Mouse (Mus musculus) C2C12 (cell line): ENCODE measurements around the gene Atp1b4. TPM values are rescaled to one million over a fixed set of nuclear protein-coding genes. Genes with fewer than 3 reads are reported as not detected.
"Not testable (repeated sequence)": the region's sequence is repeated elsewhere in the genome, so short reads cannot be mapped to it uniquely, and the experiment has no call there.

Experiments
- H3K27me3 ChIP-seq: one replicate; pipeline ENCODE4 v1.6.1; 2011; ENCODE audit not compliant: control insufficient read depth, insufficient read depth, insufficient read length
- H3K36me3 ChIP-seq: one replicate; pipeline ENCODE4 v1.6.1; 2011; ENCODE audit not compliant: control insufficient read depth, insufficient read depth
- H3K4me3 ChIP-seq: one replicate; pipeline ENCODE4 v1.5.1; 2011; ENCODE audit warnings: mild to moderate bottlenecking, control low read depth; ENCODE audit not compliant: poor library complexity, insufficient read depth, severe bottlenecking
- H3K79me2 ChIP-seq: one replicate; pipeline ENCODE4 v1.6.1; 2011; ENCODE audit not compliant: control insufficient read depth, insufficient read depth
- H3K79me3 ChIP-seq: one replicate; pipeline ENCODE4 v1.6.1; 2011; ENCODE audit warnings: low read depth, control low read depth
- H3ac ChIP-seq: one replicate; pipeline ENCODE3; 2011; ENCODE audit warnings: low read depth; ENCODE audit not compliant: control insufficient read depth, insufficient read length
- CEBPB ChIP-seq: IDR thresholded peaks from one replicate; pipeline ENCODE4 v1.6.1; 2011; ENCODE audit warnings: low read depth, mild to moderate bottlenecking, control low read depth, moderate library complexity
- CTCF ChIP-seq: IDR thresholded peaks from one replicate; pipeline ENCODE4 v1.5.1; 2011; ENCODE audit not compliant: control insufficient read depth, insufficient read depth, insufficient read length
- FOSL1 ChIP-seq: IDR thresholded peaks from one replicate; pipeline ENCODE4 v1.8.0; 2011; ENCODE audit warnings: mild to moderate bottlenecking, low read length; ENCODE audit not compliant: poor library complexity, insufficient read depth, severe bottlenecking
- MAX ChIP-seq: IDR thresholded peaks from one replicate; pipeline ENCODE4 v1.6.1; 2011; ENCODE audit warnings: mild to moderate bottlenecking, control low read depth
- MYOD1 ChIP-seq: IDR thresholded peaks from one replicate; pipeline ENCODE4 v1.6.1; 2011; ENCODE audit warnings: low read depth; ENCODE audit not compliant: control insufficient read depth, insufficient read length
- MYOG ChIP-seq: IDR thresholded peaks from one replicate; pipeline ENCODE4 v1.6.1; 2011; ENCODE audit not compliant: control insufficient read depth, insufficient read length; ENCODE audit errors: extremely low read depth
- USF1 ChIP-seq: IDR thresholded peaks from one replicate; pipeline ENCODE4 v1.6.1; 2011; ENCODE audit warnings: low read depth, mild to moderate bottlenecking, control low read depth, moderate library complexity
- polyA plus RNA-seq: library from polyadenylated mRNA; unstranded; fragments of >200 nt; fragmentation: generic; extraction: Trizol; gene quantifications from one replicate; pipeline ENCODE4 v1.2.1, GENCODE M21; 2012; ENCODE audit warnings: missing spikeins

Gene Atp1b4
- polyA plus RNA-seq, 1 experiment = 0.01 TPM

GRCm38 (mm10) chrX:38330695-38331406 lies 14.9 kb downstream of the Atp1b4 start:
- H3K36me3 ChIP-seq = no peaks in the 10 kb centered on the region
- H3K4me3 ChIP-seq = no peak overlapping the region
- H3K27me3 ChIP-seq = no peaks in the 10 kb centered on the region
- H3K79me3 ChIP-seq = no peaks in the 10 kb centered on the region
- H3ac ChIP-seq = no peak overlapping the region
- H3K79me2 ChIP-seq = no peaks in the 10 kb centered on the region
- TF ChIP-seq MYOG (no peak), FOSL1 (no peak), MYOD1 (no peak), CTCF (no peak), CEBPB (no peak), USF1 (no peak), MAX (no peak)

- Histone ChIP-seq H3K79me3 (no peaks in the 10 kb centered on the region), H3K4me3 (no peak overlapping the region), H3ac (no peak overlapping the region), H3K27me3 (no peaks in the 10 kb centered on the region), H3K79me2 (no peaks in the 10 kb centered on the region), H3K36me3 (no peaks in the 10 kb centered on the region)
- no peak for TF ChIP-seq MYOD1
- TF ChIP-seq MAX = no peak
- no peak for TF ChIP-seq FOSL1
- TF ChIP-seq MYOG = no peak
- TF ChIP-seq CTCF = no peak
- TF ChIP-seq CEBPB = no peak
- peak; percentile 67 for TF ChIP-seq USF1
Measured at GRCm38 (mm10) chrX:38334329-38335279, 18.6 kb downstream of the Atp1b4 start.

GRCm38 (mm10) chrX:38362016-38362415 lies 46.0 kb downstream of the Atp1b4 start:
- H3K4me3 ChIP-seq = no peak overlapping the region
- no peaks in the 10 kb centered on the region for H3K79me3 ChIP-seq
- H3K27me3 ChIP-seq = no peaks in the 10 kb centered on the region
- H3ac ChIP-seq = no peak overlapping the region
- TF ChIP-seq CEBPB (no peak), MAX (no peak), USF1 (no peak), CTCF (no peak), MYOD1 (no peak), FOSL1 (no peak), MYOG (no peak)
- H3K79me2 ChIP-seq = no peaks in the 10 kb centered on the region
- no peaks in the 10 kb centered on the region for H3K36me3 ChIP-seq

GRCm38 (mm10) chrX:38364621-38365020 lies 48.6 kb downstream of the Atp1b4 start:
- TF ChIP-seq CEBPB = peak; percentile 1
- H3K79me2 ChIP-seq, H3ac ChIP-seq, H3K36me3 ChIP-seq, H3K27me3 ChIP-seq, H3K4me3 ChIP-seq, H3K79me3 ChIP-seq: not testable (repeated sequence)

GRCm38 (mm10) chrX:38373169-38373568 lies 57.2 kb downstream of the Atp1b4 start:
- H3K79me2 ChIP-seq, H3K27me3 ChIP-seq, H3K4me3 ChIP-seq, H3K79me3 ChIP-seq, H3K36me3 ChIP-seq, H3ac ChIP-seq: not testable (repeated sequence)

Other genes with a start within 250 kb of the Atp1b4 start
- not detected for gene Rhox10, start 249.7 kb upstream of the Atp1b4 start, polyA plus RNA-seq
- gene Rhox11, start 231.0 kb upstream of the Atp1b4 start, polyA plus RNA-seq = not detected
- not detected for gene Rhox12, start 205.3 kb upstream of the Atp1b4 start, polyA plus RNA-seq
- not detected for gene Rhox13, start 195.0 kb upstream of the Atp1b4 start, polyA plus RNA-seq
- gene Zbtb33, start 126.4 kb upstream of the Atp1b4 start, polyA plus RNA-seq = 2.7 TPM
- gene Tmem255a, start 63.7 kb upstream of the Atp1b4 start, polyA plus RNA-seq = 0.06 TPM
- gene Lamp2, start 140.3 kb downstream of the Atp1b4 start, polyA plus RNA-seq = 50.8 TPM